Mouse (Mus musculus): Measurements from ENCODE around the gene Exosc9.

The Exosc9 gene

DNA sequence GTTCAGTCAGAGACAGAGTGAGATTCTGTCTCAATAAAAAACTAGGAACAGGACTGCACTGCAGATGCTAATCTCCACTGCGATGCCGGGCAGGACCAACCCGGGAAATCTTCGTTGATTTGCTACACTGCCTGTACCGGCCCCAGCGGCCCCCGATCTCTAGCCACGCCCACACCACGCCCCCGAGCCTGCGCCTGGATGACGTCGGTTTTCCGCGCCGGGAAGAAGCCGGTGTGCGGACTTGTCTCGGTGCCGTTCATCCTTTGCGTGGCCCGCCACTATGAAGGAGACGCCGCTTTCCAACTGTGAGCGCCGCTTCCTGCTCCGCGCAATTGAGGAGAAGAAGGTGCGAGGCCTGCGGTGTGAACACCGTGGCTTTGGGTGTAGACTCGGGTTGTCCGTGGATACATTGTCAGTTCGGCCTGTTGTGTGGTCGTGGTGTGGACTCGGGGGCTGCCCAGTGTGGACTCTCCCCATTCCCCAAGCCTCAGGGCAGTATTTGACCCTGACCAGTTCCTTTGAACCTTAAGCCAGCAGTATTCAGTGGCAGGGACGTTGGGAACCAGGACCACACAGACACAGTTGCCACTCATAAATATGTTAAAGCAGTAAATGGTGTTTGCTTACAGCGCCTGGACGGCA lies at the start of gene Exosc9:
Gene Exosc9 (plus strand): TSS at position 201 of the 642 bp plus-strand sequence.
- peak; percentile 92 for DNase-seq

DNA sequence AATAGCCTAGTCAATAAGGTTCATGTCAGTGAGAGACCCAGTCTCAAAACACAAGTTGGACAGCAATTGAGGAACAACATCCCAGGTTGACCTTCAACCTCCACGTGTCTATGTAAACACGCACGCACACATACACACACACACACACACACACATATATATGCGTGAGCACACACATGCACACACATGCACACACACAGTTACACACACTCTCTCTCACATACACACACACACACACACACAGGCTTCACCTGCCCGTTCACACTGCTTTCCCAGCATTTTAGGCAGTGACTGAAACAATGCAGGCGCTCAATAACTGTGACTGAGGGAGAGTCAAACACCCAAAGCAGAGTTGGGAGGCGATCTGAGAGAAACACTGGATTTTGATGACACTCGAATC lies 47.1 kb upstream of the Exosc9 start:
- DNase-seq = no peak

DNA sequence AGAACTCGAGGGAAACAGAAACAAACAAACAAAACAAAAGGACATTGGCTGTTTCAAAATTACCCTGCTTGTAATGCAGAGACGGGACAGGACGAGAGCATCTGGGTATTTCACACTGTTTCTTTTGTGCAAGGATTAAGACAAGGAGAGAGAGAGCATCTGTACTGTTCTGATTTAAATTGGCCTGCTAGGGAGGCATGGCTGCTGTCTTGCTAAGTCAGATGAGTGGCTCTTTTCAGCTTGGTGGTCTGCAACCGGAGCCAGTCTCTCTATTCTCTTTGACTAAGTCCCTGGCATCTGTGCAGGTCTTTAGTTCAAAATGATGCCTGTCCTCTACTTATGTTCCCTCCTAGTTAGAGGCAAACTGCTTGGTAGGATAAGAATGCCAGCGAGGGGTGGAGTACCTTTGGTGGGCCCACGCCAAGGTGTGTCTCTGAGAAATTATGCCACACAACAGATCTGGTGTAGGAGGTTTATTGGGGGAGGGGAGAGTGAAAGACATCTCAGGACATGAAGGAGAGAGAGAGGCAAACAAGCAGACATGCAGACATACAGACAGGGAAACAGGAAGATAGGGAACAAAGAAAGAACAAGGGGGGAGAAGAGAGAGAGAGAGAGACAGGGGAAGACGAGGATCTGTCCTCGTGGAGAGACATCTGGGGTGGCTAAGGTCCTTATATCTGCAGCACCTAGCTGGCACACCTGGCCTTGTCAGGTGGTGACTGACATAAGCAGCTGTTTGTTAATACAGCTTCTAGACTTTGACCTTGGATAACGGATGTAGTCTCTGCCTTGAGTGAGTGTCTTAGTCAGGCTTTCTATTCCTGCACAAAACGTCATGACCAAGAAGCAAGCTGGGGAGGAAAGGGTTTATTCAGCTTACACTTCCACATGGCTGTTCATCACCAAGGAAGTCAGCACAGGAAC lies 46.3 kb upstream of the Exosc9 start:
- DNase-seq = no peak

DNA sequence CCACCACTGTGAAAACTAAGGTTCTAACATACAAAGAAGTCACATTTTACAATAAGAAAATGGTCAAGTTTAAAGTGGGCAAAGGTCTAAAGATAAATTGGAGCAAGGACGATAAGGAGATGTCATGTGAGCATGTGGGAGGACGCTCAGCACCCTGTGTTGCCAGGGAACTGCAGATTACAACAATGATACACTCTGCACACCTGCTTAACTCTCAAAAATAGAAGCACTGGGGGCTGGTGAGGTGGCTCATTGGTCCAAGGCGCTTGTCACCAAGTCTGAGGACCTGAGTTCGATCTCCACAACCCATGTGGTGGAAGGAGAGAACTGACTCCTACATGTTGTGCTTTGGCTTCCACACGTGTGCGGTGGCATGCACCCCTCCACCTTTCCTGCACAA lies 40.9 kb upstream of the Exosc9 start:
- DNase-seq = no peak

DNA sequence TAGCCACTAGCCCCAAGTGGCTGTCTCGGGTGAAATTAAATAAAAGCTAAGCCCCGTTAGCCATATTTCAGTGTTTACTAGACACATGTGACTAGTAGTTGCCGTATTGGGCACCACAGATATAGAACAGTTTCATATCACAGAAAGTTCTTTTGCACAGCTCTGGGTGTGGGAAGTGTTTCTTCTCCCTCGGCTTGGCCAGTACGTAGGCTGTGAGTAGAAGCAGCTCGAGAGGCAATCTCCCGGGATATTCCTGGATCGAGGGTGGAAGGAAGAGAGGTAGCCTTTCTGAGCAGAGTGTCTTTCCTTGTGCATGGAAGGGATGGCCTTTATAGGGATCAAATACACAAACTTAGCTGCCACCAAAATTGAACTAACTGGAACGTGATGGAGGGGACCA lies 36.2 kb upstream of the Exosc9 start:
- DNase-seq = no peak

DNA sequence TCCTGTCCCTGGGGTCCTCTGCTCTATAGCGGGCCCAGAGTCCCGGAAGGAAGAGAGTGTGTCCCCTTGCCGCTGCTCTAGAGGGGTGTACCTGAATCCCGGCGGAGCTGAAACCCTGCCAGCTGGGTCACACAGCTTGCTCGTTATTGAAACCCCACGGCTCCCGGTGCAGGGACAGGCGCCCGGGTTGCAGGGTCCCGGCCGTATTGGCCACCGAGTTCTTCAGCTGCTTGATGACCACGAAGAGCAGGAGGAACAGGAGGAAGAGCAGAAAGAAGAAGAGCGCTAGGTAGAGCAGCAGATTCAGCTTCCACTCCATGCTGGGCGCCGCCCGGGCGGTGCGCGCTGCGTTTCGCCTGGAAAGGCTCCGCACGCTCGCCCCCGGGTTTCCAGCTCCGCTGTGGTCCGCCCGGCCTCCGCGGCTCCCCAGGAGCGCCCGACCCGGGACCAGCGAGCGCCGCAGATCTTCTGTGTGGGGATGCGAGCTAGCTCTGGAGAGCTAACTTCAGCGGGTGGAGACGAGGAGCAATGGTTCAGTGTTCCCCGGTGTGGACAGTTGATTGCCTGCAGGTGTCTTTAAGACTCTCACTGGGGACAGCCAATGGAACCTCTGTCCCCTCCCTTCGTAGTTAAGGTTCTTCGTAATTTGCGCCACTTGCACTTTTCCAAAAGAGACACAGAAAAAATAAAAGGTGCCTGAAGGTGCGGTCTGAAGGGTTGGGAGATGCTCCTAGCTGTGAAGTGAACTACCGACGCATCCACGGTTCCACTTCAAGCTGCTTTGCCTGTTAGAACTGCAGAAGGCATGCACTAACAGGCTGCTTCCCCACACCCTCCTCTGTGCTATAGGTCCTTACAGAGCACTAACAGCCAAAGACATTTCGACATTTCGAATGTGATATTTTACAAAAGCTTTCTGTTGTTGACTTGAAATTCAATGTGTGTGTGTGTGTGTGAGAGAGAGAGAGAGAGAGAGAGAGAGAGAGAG lies 31.0 kb upstream of the Exosc9 start, which contains the start of gene Gm11549:
Gene Gm11549 (minus strand): TSS at position 741 of the 988 bp plus-strand sequence.
- no peak for DNase-seq

DNA sequence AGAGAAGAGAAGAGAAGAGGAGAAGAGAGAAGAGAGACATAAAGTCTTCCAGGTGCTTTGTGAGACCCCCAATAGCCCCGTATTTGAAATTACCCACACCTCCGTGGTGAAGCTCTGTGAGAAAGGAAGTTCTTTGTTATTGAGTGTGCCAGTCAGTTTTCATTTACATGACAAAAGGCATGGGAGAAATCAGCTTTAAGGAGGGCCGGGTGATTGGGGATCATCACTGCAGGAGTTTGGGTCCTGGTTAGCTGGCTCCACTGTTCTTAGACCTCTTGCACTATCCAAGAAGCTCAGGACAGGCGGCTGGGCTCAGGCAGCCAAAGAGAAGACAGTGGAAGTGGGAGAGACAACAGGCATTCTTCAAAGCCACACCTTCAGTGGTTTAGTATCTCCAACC lies 30.3 kb upstream of the Exosc9 start:
- DNase-seq = no peak

DNA sequence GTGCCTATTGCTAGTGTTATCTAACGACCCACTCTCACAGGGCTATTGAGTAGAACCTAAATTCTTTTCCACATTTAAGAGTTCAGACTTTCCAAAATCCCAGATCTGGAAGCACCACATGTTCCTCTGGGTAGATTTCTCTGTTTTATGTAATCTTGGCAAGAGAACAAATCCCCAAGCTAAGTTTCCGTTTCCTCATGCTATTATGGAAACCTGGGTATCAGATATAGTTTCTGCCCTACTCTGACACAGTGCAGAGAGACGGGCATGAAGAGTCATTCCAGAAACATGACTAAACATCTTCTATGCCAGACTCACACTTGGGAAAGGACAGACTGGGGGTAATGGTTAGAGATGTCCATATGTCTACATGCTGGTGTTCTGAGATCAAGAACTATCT lies 27.9 kb upstream of the Exosc9 start:
- DNase-seq = no peak

DNA sequence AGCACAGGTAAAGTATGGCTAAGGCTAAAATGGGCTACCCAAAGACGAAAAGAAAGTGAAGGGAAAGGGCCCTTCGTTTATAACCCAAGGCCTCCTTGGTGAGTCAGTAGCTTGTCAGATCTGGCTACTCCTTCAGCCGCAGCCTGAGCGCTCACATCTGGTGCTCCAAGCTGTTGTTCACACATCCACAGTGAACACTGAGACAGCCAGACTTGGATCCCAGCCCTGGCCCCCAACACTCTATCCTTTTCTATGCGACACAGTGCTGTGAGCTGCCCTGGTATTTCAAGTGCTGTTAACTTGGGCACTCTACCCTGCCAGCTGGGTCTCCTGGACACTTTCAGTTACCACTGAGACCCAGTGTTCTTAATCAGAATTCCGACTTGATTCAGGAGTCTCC lies 22.1 kb upstream of the Exosc9 start:
- DNase-seq = no peak

DNA sequence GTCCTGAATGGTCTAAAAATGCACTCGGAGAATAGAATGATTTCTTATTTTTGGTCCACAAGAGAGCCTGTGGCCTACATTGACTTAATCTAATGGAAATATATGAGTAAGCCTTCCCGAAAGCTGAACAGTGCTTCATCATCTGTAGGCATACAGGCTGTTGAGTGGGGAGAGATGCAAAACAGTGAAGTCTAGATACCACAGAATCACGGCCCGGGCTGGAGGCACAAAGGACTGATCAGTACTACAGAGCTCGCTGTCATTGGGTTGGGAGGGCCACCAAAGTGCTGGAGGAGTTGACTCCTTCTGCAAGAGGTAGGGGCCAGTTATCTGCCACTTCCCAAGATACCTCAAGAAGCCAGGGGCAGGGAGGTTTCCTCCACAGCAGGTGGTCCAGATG lies 21.6 kb upstream of the Exosc9 start:
- no peak for DNase-seq

DNA sequence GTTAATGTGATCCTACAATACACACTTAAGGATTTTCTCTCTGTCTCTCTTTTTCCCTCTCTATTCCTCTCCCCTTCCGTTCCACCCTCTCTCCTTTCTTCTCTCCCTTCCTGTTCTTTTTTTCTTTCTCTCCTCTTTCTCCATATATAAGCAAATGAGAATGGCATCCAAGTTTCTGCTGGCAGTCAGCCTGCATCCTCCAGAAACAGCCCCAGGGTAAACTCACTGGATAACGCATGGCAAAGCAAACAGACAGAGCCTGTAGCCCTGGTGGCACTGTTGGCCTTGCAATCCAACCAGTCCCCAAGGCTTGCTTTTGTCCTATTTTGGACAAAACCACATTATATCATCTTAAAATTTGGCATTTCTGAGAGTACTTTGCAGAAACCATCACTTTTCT lies 21.2 kb upstream of the Exosc9 start:
- DNase-seq = no peak

DNA sequence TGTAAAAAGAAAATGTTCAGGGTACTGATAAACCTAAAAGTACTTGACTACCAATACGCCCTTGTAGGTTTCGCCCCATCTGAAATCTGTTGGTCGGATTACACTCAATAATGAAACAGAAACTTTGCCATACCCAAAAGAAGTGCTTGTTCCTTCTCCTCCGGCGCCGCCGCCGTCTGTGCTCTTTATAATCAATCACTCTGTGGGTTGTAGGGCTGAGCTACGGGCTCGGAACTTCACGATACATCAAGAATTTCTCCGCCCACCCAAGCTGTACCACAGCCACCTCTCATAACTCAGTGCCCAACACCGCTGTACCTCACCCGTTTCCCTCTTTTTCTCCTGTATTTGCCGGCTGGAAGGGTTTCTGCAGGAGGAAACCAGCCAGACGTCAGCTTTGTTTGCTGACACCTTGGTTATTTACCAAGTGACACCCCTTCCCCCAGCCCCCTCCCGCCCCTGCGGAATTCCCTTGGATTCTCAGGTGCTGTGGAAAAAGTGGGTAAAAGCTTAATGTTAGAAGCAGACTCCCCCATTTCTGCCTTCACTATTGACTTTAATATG lies 20.3 kb upstream of the Exosc9 start:
- no peak for DNase-seq

DNA sequence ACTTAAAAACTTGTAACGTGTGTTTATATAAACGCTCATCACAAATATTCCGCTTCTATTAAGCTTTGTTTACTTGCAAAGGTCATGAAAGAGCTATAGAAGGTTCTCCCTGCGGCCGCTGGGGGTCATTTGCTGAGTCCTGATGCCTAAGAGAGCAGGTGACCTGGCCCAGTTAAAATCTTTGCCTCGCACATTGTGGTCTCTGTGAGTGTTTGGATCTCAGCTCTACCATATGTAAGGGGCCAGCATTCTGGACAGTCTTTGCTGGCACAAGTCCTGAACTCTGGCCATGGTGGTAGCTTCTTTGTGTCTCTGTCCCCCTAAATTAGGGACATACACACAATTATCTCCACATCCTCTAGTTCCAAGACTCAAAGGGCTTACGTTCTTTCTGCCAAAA lies 19.7 kb upstream of the Exosc9 start:
- no peak for DNase-seq

DNA sequence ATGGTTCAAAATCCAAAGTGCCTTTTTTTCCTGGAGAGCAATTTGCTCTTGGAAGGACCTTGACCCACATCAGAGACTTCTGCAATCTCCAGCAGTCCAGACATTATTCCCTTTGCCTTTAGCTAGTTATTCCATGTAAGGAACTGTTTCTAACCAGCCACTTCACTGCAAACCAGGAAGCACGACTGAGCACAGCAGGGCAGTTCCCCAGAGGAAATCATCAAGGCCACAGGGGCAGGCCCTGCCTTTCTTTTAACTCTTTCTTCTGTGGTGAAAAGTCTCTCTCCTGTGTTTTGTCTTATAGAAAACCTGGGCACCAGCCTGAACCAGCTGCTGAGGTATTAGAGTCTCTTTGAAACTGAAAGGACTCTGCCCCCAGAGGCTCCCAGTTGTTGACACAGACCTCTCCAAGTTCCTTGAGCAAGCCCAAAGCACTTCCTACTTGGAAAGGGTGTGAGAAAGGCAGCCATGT lies 19.2 kb upstream of the Exosc9 start:
- no peak for DNase-seq

DNA sequence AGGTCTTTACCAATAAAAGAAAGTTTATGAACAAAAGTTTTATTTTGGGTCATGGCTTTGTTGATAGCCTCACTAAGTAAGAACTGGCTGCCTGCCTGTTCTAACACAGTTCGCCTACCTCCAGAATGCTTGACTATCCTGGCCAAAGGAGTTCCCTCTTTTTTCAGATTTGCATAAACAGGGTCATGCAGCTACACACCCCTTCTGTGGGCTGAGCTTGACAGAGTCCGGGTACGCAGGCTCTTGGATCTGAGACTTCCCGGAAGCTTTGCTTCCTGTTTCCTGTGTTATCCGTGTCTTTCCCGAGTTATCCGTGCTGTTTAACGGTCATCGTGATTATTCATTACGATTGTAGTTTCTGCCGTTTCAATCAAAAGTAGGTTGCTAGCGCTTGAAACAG lies 16.4 kb upstream of the Exosc9 start:
- DNase-seq = no peak

DNA sequence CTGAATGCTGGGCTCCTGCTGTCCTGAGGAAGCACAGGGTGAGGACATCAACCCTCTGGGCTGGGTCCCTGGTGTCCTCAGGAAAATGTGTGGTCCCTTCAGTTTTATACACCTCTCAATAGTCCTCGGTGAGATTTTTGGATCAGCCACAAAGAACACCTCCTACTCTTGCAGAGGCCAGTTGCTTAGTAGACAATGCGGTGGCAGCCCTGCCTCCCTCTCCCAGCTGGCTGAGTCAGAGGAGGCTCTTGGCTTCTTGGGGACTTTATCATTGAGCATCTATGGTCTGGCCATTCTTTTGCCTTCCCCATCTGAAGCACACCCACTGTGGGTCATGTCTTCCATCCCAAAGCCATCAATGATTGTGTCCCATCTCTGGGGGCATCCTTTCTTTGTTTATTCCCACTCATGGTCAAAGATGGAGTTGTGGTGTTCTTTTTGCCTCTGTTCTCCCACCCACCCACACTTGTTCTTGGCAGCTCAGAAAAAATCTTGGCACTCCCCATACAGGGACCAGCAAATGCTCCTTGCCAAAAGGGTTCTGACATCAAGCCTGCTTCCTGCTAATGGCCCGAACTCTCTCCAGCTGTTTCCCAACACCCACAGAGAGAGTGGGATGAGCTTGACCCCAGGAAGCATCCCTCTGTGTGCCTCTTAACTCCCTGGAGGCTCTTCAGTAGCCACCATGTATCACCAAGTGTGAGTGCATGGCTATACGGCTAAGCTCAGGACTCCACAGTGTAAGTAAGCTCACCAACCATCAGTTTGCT lies 14.5 kb upstream of the Exosc9 start:
- no peak for DNase-seq

DNA sequence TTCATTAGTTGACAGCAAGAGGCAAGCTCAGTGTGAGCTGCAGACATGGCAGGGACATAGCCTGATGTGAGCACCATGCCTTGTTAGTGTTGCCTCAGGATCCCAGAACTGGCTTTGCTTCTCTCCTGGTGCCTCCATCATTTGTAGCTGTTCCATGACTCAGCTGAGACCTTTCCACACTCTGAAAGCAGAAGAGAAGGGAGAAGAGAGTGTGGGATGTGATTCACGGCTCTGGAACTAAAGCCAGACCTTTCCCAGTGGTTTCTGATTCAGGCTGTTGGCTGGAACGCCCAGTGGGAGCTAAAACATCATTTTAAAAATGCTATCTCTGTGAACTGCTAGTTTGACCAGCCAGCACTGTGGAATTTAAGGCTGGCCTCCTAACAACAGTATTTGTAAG lies 11.7 kb upstream of the Exosc9 start:
- no peak for DNase-seq

DNA sequence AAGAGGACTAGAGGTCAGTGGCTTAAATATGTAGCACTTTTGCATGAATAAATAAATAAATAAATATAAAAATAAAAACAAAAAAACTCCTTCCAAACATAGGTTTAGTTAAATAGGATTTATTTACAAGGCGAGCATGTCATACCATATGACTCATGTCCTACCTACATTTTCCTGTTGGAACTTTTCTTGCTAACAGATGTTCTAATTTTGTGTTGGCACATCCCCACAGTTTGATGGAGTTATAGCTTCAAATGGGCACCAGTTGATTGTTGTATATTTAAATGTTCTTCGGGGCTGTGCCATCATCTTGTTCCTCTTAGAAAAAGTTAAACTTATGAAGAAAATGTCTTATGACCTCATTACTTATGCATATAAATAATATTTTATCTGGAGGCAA lies 11.0 kb upstream of the Exosc9 start:
- no peak for DNase-seq

DNA sequence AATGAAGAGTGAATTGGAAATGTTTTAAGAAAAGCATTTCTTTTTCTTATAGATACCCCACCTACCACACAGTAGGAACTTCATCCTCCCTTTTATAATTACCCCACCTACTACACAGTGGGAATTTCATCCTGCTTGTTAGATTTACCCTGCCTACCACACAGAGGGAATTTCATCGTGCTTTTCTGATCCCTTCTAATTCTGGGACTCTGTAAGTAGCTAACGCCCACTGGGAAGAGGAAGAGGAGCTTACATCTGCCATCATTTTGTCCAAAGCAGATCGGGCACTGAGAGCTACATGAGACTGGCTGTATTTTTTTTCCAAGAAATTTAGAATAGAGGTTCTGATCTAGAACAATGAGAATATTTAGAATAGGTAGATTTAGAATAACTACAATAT lies 7.4 kb upstream of the Exosc9 start:
- no peak for DNase-seq

DNA sequence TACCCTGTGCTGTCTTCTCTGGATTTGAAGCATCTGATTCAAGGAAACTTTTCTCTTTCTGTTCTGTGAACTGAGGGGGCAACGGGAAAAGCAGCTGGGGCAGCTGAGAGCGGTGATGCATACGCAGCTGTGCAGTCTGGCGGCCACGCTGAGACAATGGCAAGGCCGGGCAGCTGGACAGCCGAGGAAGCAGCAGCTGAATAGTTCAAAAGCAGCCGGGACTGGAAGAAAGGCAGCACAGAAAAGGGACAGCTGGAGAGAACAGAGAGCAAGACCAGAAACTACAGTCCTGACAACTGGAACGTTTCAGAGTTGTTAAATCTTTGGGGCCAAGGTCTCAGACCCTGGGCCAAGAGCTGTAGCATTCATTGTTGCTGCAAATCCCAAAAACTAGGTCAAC lies 1.1 kb upstream of the Exosc9 start:
- peak; percentile 30 for DNase-seq

DNA sequence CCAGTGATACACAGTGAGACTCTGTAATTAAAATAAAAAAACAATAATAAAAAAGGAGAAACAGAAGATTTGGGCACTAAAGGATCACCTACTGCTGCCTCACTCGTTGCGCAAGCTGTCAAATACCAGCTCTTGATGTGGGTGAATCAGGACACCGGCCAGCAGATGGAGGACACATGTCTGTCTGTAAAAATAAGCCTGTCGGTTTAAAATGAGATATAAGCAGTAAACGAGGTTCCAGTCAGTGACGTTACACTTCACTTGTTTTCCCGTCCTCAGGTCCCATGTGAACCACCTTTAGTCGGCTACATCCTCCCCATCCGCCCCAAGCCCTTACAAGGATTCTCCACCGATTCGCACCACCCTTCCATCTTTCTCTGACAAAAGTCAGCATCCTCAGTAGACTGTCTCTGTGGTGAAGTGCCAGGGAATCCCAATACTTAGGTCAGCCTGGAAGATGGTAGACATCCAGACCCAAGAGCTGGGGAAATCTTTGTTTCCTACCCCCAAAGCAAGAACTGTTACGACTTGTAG lies 488 bp upstream of the Exosc9 start:
- DNase-seq = peak; percentile 35

DNA sequence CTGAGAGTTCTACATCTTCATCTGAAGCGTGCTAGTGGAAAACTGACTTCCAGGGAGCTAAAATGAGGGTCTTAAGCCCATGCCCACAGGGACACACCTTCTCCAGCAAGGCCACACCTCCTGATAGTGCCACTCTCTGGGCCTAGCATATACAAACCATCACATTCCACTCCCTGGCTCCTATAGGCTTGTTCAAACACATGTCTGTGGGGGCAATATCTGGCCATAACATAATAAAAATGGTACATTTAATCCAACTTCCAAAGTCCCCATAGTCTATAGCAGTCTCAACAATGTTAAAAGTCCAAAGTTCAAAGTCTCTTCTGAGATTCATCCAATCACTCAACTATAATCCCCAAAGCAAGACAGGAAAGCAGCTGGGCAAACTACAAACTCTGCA lies 5.2 kb downstream of the Exosc9 start:
- DNase-seq = no peak
